Mouse (Mus musculus): Measurements from ENCODE around the gene Tmem204.

Tmem204 gene

DNA sequence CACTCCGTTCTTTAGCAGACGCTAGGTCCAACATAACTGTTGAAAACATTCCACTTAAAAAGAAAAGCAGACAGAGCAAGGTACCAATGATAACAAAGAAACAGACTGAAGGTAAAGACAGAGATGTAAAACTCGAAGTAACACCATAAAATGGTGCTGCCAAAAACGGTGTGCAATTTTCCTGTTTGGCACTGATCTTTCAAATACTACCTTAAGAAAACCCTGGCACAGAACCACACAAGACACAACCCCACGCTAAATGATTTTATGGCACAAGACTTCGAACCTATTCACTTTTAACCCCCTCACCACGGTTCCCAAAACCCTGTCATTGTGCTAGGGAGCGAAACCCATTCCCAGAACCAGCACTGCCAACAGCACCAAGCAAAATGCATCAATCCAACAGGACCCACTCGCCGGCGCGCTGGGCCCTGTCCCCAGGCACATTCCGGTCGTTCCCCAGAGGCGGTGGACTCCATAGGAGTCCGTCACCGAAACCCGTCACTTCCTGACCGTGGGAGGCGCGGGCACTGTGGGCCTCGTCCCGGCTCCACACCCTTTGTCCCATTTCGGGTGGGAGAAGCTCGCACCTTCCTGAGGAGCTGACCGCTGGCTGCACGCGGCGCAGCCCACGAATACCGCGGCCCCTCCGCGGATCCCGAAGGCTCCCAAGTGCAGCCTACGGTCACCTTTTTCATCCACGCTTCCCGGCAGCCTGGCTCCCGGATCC lies 68.4 kb downstream of the Tmem204 start:
- peak; percentile 54 to 59 for DNase-seq (ENCODE audit: low spot score in 2 of 2)

DNA sequence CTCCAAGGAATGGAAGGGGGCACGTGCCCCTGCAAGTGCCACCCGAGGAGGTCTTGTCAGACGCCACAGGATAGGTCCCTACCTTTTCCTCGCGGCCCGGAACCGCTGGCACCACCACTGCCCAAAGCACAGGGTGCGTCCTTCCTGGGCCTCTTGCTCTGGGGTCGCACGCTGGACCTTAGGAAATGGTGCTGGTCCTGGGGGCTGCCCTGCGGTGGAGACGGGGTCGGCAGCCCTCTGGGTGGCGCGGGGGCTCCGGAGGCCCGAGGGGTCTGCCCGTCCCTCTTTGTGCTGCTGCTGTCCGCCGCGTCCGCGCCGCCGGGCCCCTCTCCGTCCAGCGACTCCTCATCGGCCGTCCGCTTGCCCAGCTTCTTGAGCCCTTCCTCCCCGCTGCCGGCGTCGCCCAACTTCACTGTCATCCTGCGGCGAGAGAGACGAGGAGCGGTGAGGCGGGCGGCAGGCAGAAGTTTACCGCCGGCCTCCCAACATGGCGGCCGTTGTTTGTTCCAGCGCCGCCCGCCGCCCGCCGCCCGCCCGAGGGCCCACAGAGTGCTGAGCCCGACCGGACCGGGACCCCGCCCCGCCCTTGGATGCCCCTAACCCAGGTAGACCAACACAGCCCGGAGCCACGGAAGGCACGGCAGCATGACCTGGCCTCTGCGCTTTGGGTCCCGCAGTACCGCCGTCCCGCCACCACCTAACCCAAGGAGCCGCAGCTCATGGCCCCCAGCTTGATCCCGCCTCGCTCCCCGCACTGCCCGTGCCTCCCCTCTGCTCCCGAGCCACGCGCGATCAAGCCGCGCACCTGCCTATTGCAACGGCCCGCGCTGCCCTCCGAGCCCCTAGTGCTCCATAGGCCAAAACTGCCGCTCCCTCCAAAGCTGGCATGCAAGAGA lies 69.5 kb downstream of the Tmem204 start:
- no peak for DNase-seq (ENCODE audit: low spot score in 2 of 2)
